Mouse (Mus musculus): Measurements from ENCODE around the gene March10.

DNA sequence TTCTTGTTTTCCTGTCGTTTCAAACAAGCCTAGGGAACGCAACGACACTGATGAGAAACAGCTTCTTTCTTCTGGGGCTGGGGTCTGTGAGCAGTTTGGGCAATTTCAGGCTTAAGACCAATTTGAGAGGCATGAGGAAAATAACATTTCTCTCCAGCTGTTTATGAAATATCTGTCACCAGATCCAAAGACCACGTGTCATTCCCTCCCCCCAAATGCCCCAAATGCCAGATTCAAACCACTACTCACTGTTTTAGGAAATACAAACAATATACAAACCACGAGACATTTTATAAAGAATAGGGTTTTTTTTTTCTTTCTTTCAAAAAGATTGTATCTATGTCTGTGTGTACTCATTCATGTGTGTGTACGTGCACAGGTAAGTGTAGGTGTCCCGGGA lies 17.6 kb downstream of the March10 start:
- TF ChIP-seq POLR2A (IDR thresholded peaks at IDR 0.05; ENCODE audit: insufficient read depth, low read length) = no peak
- no peak for TF ChIP-seq CTCF (IDR thresholded peaks at IDR 0.05; ENCODE audit: low read depth, low read length)

All from ES-Bruce4 (cell line).